ENCODE assay signal across 29 mouse cellular contexts in genomic region chr2:125276692-125277091, GRCm38 (mm10).
"Had no signal": no experiment of that assay in that cellular context is flagged by ENCODE, and none has a peak within 500 bp of the region (broad histone marks: within the 10 kb centered on the region; RNA-seq: fewer than 3 reads in every experiment).

No protein-coding gene starts in this region.

- H3K36me3 ChIP-seq: embryonic facial prominence, embryonic 10.5 days; embryonic facial prominence, embryonic 12.5 days; embryonic facial prominence, embryonic 13.5 days; embryonic facial prominence, embryonic 15.5 days; forebrain, embryonic 10.5 days; forebrain, embryonic 12.5 days; forebrain, embryonic 15.5 days had no signal

- H3K9ac ChIP-seq: embryonic facial prominence, embryonic 12.5 days; embryonic facial prominence, embryonic 13.5 days; embryonic facial prominence, embryonic 15.5 days; forebrain, embryonic 12.5 days; forebrain, embryonic 13.5 days; forebrain, embryonic 15.5 days; forebrain, postnatal 0 days had no signal

- H3K4me3 ChIP-seq: embryonic facial prominence, embryonic 10.5 days; embryonic facial prominence, embryonic 12.5 days; embryonic facial prominence, embryonic 13.5 days; embryonic facial prominence, embryonic 15.5 days; erythroblast, embryonic 14.5 days; forebrain, embryonic 10.5 days; forebrain, embryonic 12.5 days; forebrain, embryonic 13.5 days; forebrain, embryonic 15.5 days; gastrocnemius, adult 2 months; heart, adult 2 months had no signal

- H3K27ac ChIP-seq: embryonic facial prominence, embryonic 10.5 days; embryonic facial prominence, embryonic 12.5 days; forebrain, embryonic 10.5 days; forebrain, embryonic 12.5 days; forebrain, embryonic 13.5 days; forebrain, embryonic 15.5 days; gastrocnemius, adult 2 months; heart, adult 2 months had no signal

- H3K27me3 ChIP-seq: embryonic facial prominence, embryonic 12.5 days; embryonic facial prominence, embryonic 13.5 days; embryonic facial prominence, embryonic 15.5 days; forebrain, embryonic 12.5 days; forebrain, embryonic 13.5 days; forebrain, embryonic 15.5 days had no signal

- H3K9me3 ChIP-seq: embryonic facial prominence, embryonic 10.5 days; embryonic facial prominence, embryonic 12.5 days; embryonic facial prominence, embryonic 13.5 days; embryonic facial prominence, embryonic 15.5 days; forebrain, embryonic 10.5 days; forebrain, embryonic 12.5 days; forebrain, embryonic 13.5 days; forebrain, embryonic 15.5 days had no signal

- H3K4me2 ChIP-seq: embryonic facial prominence, embryonic 12.5 days; embryonic facial prominence, embryonic 13.5 days; embryonic facial prominence, embryonic 15.5 days; forebrain, embryonic 12.5 days; forebrain, embryonic 13.5 days; forebrain, embryonic 15.5 days had no signal

- ATAC-seq: forebrain, embryonic 13.5 days; forebrain, embryonic 14.5 days; forebrain, embryonic 15.5 days; forebrain, embryonic 16.5 days; forebrain, postnatal 0 days had no signal

- DNase-seq: cerebellum, adult 2 months; cerebellum, adult 8-10 months; cerebellum, adult 9-10 months; cerebellum, adult 9-11 months; cerebellum, postnatal 10 days; cerebellum, postnatal 14 days; cerebellum, postnatal 25 days; cerebellum, postnatal 36 days; embryo, embryonic 11 days; forebrain, postnatal 0 days; gastrocnemius, adult 2 months; gastrocnemius, postnatal 10 days; gastrocnemius, postnatal 14 days; gastrocnemius, postnatal 25 days; gastrocnemius, postnatal 36 days; heart, adult 11 months; heart, adult 18-20 months; heart, adult 2 months had no signal

- H3K4me1 ChIP-seq: embryonic facial prominence, embryonic 15.5 days; forebrain, embryonic 12.5 days; forebrain, embryonic 13.5 days; forebrain, embryonic 15.5 days had no signal
